Mouse (Mus musculus) mesoderm, embryonic 11.5 days (tissue): ENCODE measurements around the gene Pnpla1.
A peak's percentile ranks its signal among the peaks of the same experiment; 100 is the strongest.

ENCODE experiments used
- DNase-seq: peaks from one replicate; pipeline ENCODE4 v3.0.0-alpha.2; 2012; ENCODE audit warnings: low read depth, low spot score

Gene Pnpla1

GRCm38 (mm10) chr17:28843665-28844064 is 14.5 kb upstream of the Pnpla1 start:
- no peak for DNase-seq

GRCm38 (mm10) chr17:28846974-28847617 is 11.1 kb upstream of the Pnpla1 start:
- DNase-seq, result no peak

- no peak for DNase-seq
Observed at GRCm38 (mm10) chr17:28850511-28850910, 7.7 kb upstream of the Pnpla1 start.

- DNase-seq, result no peak
Observed at GRCm38 (mm10) chr17:28854377-28854776, 3.8 kb upstream of the Pnpla1 start.

DNA sequence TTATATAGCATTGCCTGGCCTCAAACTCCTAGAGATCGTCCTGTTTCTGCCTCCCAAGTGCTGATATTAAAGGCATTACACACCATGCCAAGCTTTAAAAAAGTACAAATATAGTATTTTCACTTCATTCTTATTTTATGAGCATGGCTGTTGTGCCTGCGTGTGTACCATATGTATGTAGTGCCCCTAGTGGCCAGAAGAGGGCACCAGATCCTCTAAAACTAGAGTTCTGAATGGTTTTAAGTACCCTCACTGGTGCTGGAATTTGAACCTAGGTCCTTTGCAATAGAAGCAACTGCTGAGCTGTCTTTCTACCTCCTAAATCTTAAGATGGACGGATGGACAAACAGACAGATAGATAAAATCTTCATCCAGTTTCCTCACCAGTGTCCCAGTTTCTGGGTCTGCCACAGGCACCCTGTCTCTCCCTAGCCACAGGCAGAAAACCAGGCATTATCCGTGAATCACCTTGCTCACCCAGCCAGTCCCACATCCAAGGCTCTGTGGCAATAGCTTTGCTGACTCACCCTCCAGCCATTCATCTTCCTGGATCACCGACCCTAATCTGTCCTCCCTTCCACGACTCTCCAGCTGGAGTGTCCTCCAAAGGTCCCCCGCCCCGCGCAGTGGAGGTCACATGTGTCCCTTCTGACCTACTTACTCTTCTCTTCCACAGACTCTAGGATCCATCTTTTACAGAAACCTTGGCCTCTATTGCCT is 2.9 kb upstream of the Pnpla1 start:
- peak; percentile 34 for DNase-seq

DNA sequence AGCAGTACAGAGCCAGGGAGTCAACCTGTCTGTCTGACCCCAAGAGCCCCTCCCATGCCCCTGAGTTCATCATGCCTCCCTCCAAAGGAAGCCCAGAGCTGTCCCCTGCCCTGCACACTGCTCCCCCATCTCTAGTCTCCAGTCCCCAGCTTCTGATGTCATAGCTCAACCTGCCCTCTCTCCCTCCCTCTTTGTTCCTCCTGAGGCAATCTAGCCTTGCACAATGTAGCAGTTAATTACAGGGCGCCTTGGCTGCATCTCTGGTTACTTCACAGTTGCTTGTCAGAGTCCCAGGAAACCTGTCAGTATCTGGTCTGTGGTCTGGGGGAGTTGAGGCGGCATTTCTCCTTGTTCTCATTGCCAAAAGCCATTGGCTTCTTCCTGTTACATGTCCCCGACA is 2.2 kb upstream of the Pnpla1 start:
- DNase-seq, result no peak

DNA sequence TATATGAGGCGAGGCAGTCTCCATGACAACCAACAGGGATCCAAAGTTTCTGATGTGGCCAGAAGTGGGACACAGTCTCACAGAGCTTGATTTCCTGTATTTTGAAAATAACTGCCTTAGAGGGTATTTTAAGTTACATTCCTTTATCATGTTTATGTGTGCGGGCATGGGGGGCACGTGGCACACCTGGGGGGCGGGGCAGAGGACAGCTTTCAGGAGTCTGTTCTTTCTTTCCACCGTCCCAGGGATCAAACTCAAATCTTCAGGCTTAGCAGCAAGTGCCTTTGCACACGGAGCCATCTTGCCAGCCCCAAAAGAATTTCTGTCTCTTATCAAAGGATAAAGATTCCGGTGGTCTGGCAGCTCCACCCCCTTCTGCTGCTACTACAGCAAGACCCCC is 5.7 kb downstream of the Pnpla1 start:
- DNase-seq, result no peak

GRCm38 (mm10) chr17:28864464-28864863 is 6.3 kb downstream of the Pnpla1 start:
- DNase-seq, result no peak

- no peak for DNase-seq
Observed at GRCm38 (mm10) chr17:28866921-28867320, 8.7 kb downstream of the Pnpla1 start.

DNA sequence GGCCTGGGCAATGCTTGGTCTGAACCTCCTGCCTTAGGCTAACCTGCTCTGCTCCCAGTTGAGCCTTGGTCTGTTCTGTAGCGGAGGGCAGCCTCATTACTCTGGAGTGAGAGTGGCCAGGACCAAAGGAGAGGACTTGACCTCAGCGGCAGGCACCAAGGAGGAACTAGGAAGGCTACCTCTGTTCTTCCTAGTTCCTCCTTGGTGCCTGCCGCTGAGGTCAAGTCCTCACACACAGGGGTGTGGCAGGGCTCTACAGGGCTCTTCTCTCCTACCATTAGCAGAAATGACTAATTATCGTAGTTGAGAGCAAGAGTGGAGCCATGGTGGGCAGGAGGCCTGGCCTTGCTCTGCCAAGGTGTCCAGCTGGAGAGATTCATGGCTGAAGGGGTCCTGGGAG is 9.2 kb downstream of the Pnpla1 start:
- no peak for DNase-seq

GRCm38 (mm10) chr17:28869412-28870110 is 11.3 kb downstream of the Pnpla1 start:
- peak; percentile 26 for DNase-seq

GRCm38 (mm10) chr17:28870435-28870834 is 12.2 kb downstream of the Pnpla1 start:
- no peak for DNase-seq

DNA sequence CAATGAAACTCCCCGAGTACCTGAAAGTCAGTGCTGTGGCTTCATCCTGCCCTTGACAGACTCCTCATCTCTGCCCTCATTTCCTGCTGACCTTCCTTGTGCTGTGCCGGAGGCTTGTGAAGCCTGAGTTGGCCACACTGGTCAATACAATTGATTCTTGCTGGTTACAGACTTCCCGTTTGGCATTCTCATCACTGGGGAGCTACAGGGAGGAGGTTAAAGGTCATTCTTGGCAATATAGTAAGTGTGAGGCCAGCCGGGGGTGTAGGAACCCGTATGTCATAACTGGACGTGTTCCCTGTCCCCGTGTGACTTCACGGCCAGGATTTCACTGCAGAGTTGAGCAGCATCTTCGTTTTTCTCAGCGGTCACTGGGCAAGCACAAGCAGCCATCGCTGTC is 13.6 kb downstream of the Pnpla1 start:
- DNase-seq, result no peak

GRCm38 (mm10) chr17:28872322-28872721 is 14.1 kb downstream of the Pnpla1 start:
- DNase-seq, result no peak

GRCm38 (mm10) chr17:28874216-28874615 is 16.0 kb downstream of the Pnpla1 start:
- DNase-seq, result no peak

- DNase-seq, result no peak
Observed at GRCm38 (mm10) chr17:28874825-28875224, 16.6 kb downstream of the Pnpla1 start.

GRCm38 (mm10) chr17:28875316-28875715 is 17.1 kb downstream of the Pnpla1 start:
- DNase-seq, result peak; percentile 27

- no peak for DNase-seq
Observed at GRCm38 (mm10) chr17:28876331-28876730, 18.1 kb downstream of the Pnpla1 start.

GRCm38 (mm10) chr17:28876821-28877220 is 18.6 kb downstream of the Pnpla1 start:
- DNase-seq, result peak; percentile 47

DNA sequence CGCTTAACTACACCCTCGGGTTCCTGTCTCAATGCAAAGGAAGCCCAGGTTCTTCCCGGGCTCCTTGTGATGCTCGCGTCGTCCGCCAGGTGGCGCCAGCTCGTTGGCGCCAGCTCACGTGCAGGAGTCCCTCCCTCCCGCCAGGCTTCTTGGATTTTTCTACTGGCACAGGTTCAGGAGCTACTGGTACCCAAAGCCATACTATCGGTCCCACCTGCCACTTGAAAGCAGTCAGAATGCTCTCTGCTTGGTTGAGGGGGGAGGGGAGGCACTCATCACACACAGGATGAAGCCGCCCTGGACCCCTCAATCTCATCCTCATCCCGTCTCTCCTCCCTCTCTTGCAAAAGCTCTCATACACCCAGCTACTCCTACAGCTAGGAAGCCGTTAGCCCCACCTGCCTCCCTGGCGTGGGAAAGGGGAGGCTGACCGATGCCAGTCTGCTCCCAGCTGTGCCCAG is 21.8 kb downstream of the Pnpla1 start:
- peak; percentile 90 for DNase-seq

DNA sequence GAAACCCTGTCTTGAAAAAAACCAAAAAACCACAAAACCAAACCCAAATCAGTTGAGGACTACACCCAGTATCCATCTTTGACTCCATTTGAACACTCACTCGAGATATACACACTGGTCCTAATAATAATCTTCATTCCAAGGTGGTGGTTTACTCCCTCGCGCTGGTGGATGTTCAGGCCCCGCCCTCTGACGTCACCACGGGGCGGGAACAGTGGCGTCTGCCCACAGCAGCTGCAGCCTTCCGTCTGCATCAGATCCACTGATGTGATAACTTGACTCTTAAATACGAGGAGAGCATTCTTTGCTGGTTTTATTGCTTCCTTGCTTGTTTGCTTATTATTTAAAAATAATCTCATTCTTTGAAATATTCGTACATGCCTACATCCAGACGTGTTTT is 24.1 kb downstream of the Pnpla1 start:
- peak; percentile 79 for DNase-seq

- no peak for DNase-seq
Observed at GRCm38 (mm10) chr17:28882810-28883209, 24.6 kb downstream of the Pnpla1 start.
